Mouse (Mus musculus) gastrocnemius, adult 2 months (tissue): ENCODE results near the gene Hbq1a. TPM values are rescaled to one million over a fixed set of nuclear protein-coding genes. Genes with fewer than 3 reads are reported as not detected.
"Not testable (repeated sequence)": the region's sequence is repeated elsewhere in the genome, so short reads cannot be mapped to it uniquely, and the experiment has no call there.

Experiments
- DNase-seq: peaks from one replicate; pipeline ENCODE4 v3.0.0; 2022
- H3K27ac ChIP-seq: fragments of 200-600 bp; 2 replicates; pipeline ENCODE4 v1.8.1; 2022; ENCODE audit warnings: mild to moderate bottlenecking
- H3K4me3 ChIP-seq: fragments of 200-600 bp; 2 replicates; pipeline ENCODE4 v1.8.1; 2022; ENCODE audit warnings: mild to moderate bottlenecking, moderate library complexity
- CTCF ChIP-seq: fragments of 200-600 bp; IDR thresholded peaks from 2 replicates; pipeline ENCODE4 v1.8.1; 2022; ENCODE audit warnings: antibody characterized with exemption, mild to moderate bottlenecking, moderate library complexity
- intact Hi-C: fragments of 180-260 bp; cut with DNase I; formaldehyde crosslinking; loops from one replicate; pipeline ENCODE4 v1.15.1; 2025
- long read RNA-seq, 2 experiments: library from polyadenylated mRNA; stranded (forward); transcript quantifications; one replicate each; pipeline ENCODE4 v2.0.0; 2021
- total RNA-seq, 2 experiments: library from RNA; stranded (reverse); gene quantifications; 2 replicates each; pipeline ENCODE4 v1.2.3; 2021

Hbq1a gene
- not detected for total RNA-seq
- long read RNA-seq, experiment 1 = 0 reads
- long read RNA-seq, experiment 2 = 0 reads

DNA sequence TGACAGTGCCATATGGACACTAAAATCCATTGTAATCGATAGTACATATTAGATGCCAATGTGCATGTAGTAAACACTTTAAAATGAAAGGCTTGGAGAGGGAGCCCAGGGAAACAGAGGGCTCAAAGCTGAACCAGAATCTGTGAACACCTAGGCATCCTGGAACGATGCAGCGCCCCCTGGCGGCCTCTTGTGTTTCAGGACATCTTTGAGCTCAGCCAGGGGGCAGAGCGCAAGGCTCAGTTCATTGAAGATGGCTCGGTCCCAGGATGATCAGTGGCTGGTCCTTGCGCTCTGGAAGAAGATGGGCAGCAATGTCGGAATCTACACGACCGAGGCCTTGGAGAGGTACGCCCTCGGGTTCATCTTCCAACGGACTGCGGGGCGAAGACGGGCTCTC is at the start of gene Hbq1a:
Gene Hbq1a (plus strand): TSS at position 205 of the 400 bp plus-strand sequence.
- H3K4me3 ChIP-seq = not testable (repeated sequence)

DNA sequence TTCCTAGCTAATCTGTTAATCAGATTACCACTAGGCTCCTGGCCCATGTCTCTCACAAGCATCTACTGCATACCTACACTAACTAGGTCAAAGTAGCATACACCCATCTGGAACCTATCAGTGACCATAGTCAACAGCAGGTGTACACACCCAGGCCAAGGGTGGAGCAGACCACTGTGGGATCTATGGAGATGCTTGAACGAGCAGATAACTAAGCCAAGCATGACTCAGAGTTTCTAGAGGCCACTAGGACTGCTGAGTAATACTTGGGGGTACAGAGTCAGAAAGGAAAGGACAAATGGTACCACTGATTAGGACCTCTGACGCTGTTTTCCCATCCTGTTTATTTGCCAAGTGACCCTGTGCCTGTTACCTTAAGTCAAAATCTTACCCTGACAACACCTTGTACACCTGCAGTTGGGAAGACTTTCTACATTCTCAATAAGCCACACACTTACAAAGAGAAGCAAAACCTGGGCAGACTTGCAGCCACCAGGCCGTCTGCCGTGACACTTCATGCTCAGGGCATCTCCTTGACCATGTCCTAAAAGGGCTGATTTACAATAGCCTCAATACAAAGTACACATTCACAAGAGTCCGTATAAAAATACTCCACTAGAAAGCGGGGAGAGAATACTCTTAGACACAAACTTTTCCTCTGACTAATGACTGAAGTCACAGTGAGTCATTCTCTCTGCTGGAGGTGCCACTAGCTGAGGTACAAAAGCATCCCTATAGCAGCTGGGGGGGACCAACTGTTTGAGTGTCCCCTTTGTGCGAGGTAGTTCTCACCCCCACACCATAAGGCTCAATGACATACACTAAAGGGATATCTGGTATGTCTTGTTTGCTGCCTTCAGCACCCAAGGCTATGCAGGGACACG is 48.7 kb upstream of the Hbq1a start:
- TF ChIP-seq CTCF = no peak
- intact Hi-C loops = no loop called here
- H3K4me3 ChIP-seq = no peak overlapping the region
- no peak for DNase-seq
- H3K27ac ChIP-seq = no peak overlapping the region

More for the DNA sequence above, at the start of gene Hbq1a:
- not testable (repeated sequence) for H3K27ac ChIP-seq
- TF ChIP-seq CTCF = peak; percentile 82
- peak; percentile 63 for DNase-seq
- intact Hi-C loops = loop anchor here (5.0 kb wide), 1 partner anchor 118 kb away; no protein-coding TSS in a partner anchor

DNA sequence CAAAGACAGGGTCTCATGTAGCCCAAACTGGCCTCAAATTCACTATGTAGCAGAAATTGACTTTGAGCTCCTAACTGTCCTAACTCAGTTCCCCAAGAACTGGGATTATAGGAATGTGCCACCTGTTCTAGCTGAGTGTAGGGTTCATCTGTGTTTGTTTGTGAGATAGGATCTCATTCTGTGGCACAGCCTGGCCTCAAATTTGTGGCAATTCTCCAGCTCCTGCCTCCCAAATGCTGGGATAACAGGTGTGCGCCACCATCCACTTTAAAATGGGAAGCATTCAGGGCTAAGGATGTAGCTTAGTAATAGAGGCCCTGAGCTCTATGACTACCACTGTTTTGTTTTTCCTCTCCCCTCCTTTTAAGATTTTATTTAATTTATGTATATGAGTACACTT is 46.7 kb upstream of the Hbq1a start:
- TF ChIP-seq CTCF = no peak
- intact Hi-C loops = no loop called here
- Histone ChIP-seq H3K27ac (no peak overlapping the region), H3K4me3 (no peak overlapping the region)
- DNase-seq = no peak

DNA sequence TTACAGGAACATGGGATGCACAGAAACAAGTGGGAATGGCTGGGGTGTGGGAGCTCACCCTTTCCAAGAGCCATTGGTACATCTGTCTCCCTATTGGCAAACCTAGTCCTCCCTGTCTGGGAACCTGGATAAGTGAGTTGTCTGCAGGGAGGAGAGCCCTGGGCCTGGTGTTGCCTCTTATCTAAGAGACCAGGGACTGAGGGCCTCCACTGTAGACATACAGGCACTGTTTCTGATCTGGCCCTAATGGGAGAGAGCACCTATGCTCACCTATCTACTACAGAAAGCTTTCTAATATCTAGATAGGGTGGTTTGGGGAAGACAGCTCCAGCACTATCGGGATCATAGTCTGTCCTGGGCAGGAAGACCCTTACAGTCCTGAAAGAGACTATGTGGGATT is 43.7 kb upstream of the Hbq1a start:
- TF ChIP-seq CTCF = no peak
- H3K4me3 ChIP-seq = no peak overlapping the region
- no peak for DNase-seq
- no peak overlapping the region for H3K27ac ChIP-seq
- intact Hi-C loops = no loop called here

DNA sequence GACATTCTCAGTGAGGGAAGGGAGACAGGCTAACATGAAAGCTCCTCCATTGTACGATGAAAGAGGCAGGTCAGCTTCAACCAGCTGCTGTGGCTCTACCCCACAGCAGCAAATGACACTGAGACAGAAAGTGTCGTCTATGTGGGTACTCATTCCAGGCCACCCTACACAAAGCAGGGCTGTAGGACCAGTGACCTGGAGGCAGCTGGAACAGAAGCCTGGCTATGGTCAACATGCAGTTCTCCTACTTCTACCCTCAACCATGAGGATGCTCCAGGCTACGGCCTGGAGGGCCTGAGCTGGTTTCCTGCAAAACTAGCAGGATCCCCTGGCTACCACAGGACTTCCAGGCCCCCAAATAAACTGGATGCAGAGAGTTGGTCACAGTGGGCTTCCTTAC is 43.3 kb upstream of the Hbq1a start:
- intact Hi-C loops = no loop called here
- no peak for DNase-seq
- no peak overlapping the region for H3K27ac ChIP-seq
- H3K4me3 ChIP-seq = no peak overlapping the region
- TF ChIP-seq CTCF = no peak

DNA sequence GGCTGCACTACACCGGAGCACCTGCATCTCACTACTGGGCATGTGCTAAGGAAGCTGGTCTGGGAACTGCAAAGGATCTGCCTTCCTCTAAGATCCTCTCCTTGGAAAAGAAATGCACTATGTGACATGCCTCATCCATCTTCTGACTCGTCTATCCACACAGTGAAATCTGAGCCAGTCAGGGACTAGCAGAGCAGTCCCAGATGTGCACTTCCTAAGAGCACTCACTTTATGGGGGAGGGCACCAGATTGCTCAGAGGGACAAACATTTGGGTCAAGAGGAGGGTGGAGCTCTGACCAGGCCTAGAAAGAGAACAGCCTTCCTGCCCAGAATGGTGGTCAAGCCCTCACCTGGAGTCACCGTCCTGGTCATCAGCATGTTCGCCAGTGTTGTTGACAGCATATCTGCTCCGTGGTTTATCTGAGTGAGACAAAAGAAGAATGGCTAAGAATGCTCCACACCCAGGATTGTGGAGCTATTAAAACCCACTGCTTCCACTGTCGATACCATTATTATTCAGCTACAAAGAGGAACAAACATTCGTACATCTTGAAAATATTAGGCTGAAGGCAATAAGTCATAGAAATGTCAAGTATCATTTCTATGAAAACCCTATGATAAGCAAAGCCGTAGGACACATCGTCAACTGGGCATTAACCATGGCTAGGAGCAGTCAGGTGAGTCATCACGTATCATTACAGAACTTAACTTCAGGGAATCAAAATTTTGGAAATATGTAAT is 37.0 kb upstream of the Hbq1a start:
- no peak overlapping the region for H3K4me3 ChIP-seq
- no peak for TF ChIP-seq CTCF
- H3K27ac ChIP-seq = no peak overlapping the region
- no peak for DNase-seq
- intact Hi-C loops = no loop called here

DNA sequence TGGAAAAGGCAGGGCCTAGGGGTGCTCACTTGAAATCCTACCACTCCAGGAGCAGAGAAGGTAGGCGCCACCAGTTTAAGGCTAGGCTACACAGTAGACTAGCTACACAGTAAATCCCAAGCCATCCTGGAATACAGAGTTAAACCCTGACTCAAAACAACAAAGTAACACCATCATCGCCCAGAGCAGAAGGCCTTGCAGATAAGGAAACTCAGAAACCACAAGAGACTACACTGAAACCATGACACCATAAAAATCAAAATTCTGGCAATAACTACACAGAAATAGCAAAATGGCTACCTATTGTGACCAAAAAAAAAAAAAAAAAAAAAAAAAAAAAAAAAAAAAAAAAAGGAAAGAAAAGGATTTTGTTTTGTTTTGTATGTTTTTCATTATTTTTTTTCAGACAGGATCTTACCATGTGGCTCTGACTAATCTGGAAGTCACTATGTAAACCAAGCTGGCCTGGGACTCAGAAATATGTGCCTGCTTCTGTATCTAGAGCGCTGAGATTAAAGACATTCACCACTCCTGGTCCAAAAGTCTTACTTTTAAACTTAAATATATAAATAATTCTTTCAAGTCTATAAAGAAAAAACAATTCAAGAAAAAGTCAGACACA is 34.6 kb upstream of the Hbq1a start:
- DNase-seq = no peak
- Histone ChIP-seq H3K4me3 (no peak overlapping the region), H3K27ac (no peak overlapping the region)
- no peak for TF ChIP-seq CTCF
- intact Hi-C loops = no loop called here

DNA sequence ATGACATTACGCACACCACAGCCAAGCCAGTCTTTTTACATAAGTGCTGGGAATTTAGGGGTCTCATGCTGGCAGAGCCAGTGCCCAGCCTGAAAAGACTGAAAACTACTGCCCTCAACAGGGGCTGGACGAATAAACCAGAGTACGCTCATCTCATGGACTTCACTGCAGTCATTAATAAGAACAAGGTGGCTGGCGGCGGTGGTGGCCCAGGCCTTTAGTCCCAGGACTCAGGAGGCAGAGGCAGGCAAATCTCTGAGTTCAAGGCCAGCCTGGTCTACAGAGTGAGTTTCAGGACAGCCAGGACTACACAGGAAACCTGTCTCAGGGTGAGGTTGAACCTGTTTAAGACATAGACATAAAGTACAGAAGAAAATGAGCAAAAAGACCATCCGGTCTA is 33.7 kb upstream of the Hbq1a start:
- TF ChIP-seq CTCF = no peak
- DNase-seq = no peak
- intact Hi-C loops = no loop called here
- Histone ChIP-seq H3K27ac (no peak overlapping the region), H3K4me3 (no peak overlapping the region; the same call in 1 of the 2 replicates)

DNA sequence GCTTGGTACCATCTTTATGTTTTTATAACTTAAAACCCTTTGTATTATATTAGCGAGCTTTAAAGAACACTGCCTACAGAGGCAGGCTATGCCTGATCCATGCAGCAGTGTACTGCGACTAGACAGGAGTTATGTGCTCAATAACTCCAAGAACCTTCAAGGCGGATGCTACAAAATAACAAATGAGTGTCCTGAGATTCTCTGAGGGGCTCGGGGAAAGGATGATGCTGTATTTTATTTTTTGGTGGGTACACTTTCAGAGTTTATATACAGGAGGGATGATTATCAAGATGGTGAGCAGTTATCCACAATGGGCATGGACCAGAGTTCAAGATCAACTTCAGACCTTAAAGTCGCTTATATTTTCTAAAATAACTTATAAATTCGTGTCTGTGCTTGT is 33.1 kb upstream of the Hbq1a start:
- TF ChIP-seq CTCF = no peak
- intact Hi-C loops = no loop called here
- H3K4me3 ChIP-seq = peak overlapping the region; percentile 81
- H3K27ac ChIP-seq = peak overlapping the region; percentile 97
- DNase-seq = no peak

DNA sequence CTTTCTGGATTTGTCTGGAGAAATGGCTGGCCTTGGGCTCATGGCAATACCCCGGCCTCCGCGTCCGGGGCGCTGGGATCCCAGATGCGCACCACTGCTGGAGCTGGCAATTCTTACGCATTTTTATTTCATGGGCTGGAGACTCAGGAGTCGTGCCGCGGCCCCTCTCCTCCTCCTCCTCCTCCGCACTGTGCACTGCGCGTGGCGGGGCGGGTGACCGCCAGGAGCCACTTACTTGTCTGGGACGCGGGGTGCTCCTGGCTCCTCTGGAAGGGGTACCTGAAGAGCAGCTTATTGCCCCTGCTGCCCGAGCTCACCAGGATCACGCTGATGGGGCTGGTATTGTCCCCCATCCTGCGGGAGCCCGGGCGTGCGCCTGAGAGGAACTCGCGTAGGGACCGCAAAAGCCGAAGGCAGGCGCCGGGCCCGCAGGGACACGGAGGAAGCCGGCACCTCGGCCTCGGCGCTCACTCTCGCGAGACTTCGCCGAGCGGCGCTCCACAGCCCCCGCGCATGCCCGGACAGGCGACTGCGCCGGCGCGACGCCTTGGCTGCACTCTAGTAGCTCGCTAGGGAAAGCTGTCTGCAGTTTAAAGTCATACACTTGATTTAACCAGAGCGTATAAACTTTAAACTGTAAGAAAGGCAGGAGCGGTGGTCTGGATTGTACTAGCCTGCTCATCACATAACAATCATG is 32.5 kb upstream of the Hbq1a start, which contains the start of gene Nprl3:
Gene Nprl3 (minus strand): TSS at position 520 of the 697 bp plus-strand sequence.
- DNase-seq = peak; percentile 99
- no peak for TF ChIP-seq CTCF
- peak within 1 kb of the TSS; percentile 81 for H3K4me3 ChIP-seq
- intact Hi-C loops = no loop called here
- H3K27ac ChIP-seq = peak within 1 kb of the TSS; percentile 97

DNA sequence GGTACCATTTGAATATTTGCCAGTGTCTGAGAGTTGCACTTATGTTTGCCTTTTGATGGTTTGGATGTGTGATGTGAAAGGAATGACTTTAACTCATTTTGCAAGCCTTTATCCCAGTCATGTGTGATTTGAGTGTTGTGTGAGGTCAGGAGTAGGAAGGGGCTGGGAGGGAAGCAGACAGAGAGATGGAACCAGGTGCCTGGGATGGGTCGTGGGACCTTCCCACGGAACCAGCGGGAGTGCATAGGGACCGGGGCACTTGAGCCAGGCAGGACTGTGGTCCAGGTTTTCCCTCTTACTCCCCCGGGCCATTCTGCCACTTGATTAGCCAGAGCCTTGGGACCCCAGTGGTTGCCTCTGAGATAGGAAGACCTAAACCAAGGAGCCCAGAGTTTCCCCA is 31.9 kb upstream of the Hbq1a start:
- TF ChIP-seq CTCF = no peak
- intact Hi-C loops = no loop called here
- peak overlapping the region; percentile 97 for H3K27ac ChIP-seq
- peak overlapping the region; percentile 81 for H3K4me3 ChIP-seq
- no peak for DNase-seq

DNA sequence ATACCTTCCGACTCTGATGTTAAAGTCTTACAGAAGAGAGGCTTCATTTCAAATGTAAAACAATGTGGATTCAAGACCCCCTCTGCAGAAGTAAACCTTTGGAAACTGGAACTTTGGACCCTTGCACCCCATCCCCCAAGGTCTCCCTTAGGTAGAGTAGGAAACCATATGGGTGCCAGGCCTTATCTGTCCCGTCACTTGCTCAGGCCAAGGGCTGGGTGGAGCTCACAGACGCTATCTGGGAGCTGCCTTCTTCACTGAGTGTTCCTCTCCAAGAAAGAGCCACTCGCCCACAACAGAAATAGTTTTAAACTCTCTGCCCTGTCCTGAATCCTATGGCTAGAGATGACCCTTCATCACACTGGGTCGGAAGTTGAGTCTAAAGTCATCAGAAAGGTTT is 30.9 kb upstream of the Hbq1a start:
- TF ChIP-seq CTCF = no peak
- Histone ChIP-seq H3K4me3 (no peak overlapping the region), H3K27ac (no peak overlapping the region)
- intact Hi-C loops = no loop called here
- no peak for DNase-seq
